Mouse (Mus musculus) MEL (cell line): ENCODE data around the gene Shisa8. TPM values are rescaled to one million over a fixed set of nuclear protein-coding genes. Genes with fewer than 3 reads are reported as not detected.

Source experiments
- DNase-seq: peaks from one replicate; pipeline ENCODE4 v3.0.0; 2011; ENCODE audit warnings: low read depth, low spot score
- H3K27ac ChIP-seq: 2 replicates; pipeline ENCODE4 v1.5.1; 2012; ENCODE audit warnings: low read depth, mild to moderate bottlenecking, control low read depth, low read length, moderate library complexity; ENCODE audit not compliant: control insufficient read depth
- H3K27me3 ChIP-seq, 2 experiments: fragments of 150-350 bp in 1 of 2; sonication (generic) in 1 of 2; 2 replicates each; pipeline ENCODE4 v1.6.1; 2012; ENCODE audit warnings: low read length in 2 of 2, mild to moderate bottlenecking in 2 of 2, improper control_type of control experiment in 1 of 2, moderate library complexity in 1 of 2; ENCODE audit not compliant: insufficient read depth in 2 of 2, control insufficient read depth in 1 of 2
- H3K36me3 ChIP-seq, 2 experiments: 2 replicates each; pipeline ENCODE4 v1.6.1; 2012 to 2014; ENCODE audit warnings: low read length in 2 of 2, improper control_type of control experiment in 1 of 2, inconsistent platforms in 1 of 2, mild to moderate bottlenecking in 1 of 2; ENCODE audit not compliant: insufficient read depth in 2 of 2, control insufficient read depth in 1 of 2
- H3K4me1 ChIP-seq, 2 experiments: fragments of 150-350 bp in 1 of 2; sonication (generic) in 1 of 2; 2 replicates each; pipeline ENCODE4 v1.6.1; 2012; ENCODE audit warnings: low read length in 2 of 2, improper control_type of control experiment in 1 of 2, mild to moderate bottlenecking in 1 of 2; ENCODE audit not compliant: insufficient read depth in 2 of 2, control insufficient read depth in 1 of 2
- H3K4me3 ChIP-seq, 2 experiments: fragments of 150-350 bp in 1 of 2; sonication (generic) in 1 of 2; 2 replicates each; pipeline ENCODE4 v1.5.1; 2012; ENCODE audit warnings: low read depth in 2 of 2, low read length in 2 of 2, mild to moderate bottlenecking in 2 of 2, moderate library complexity in 2 of 2, control low read depth in 1 of 2, improper control_type of control experiment in 1 of 2; ENCODE audit not compliant: control insufficient read depth in 1 of 2, insufficient read depth in 1 of 2
- H3K79me2 ChIP-seq: 2 replicates; pipeline ENCODE4 v1.6.1; 2012; ENCODE audit warnings: mild to moderate bottlenecking, low read length, moderate library complexity; ENCODE audit not compliant: control insufficient read depth, poor library complexity, insufficient read depth
- H3K9ac ChIP-seq: 2 replicates; pipeline ENCODE4 v1.6.1; 2012; ENCODE audit warnings: low read depth, mild to moderate bottlenecking, control low read depth, low read length, moderate library complexity; ENCODE audit not compliant: control insufficient read depth, poor library complexity, severe bottlenecking
- H3K9me3 ChIP-seq: fragments of 150-350 bp; sonication (generic); replicated peaks from 2 replicates; pipeline ENCODE4 v1.6.1; 2012; ENCODE audit warnings: mild to moderate bottlenecking, low read length, improper control_type of control experiment, moderate library complexity; ENCODE audit not compliant: insufficient read depth
- BHLHE40 ChIP-seq: IDR thresholded peaks from 2 replicates; pipeline ENCODE4 v1.6.1; 2012; ENCODE audit warnings: low read depth, mild to moderate bottlenecking, inconsistent platforms, low read length, improper control_type of control experiment, borderline replicate concordance
- CHD1 ChIP-seq: IDR thresholded peaks from 2 replicates; pipeline ENCODE4 v1.6.1; 2012; ENCODE audit warnings: low read depth, mild to moderate bottlenecking, inconsistent platforms, low read length, improper control_type of control experiment
- CHD2 ChIP-seq: IDR thresholded peaks from 2 replicates; pipeline ENCODE4 v1.6.1; 2011; ENCODE audit warnings: low read length, improper control_type of control experiment
- CTCF ChIP-seq, 3 experiments: IDR thresholded peaks in 2 of 3; conservative IDR thresholded peaks in 1 of 3; 2 replicates each; pipeline ENCODE4 v1.5.1; 2011 to 2012; ENCODE audit warnings: low read length in 3 of 3, low read depth in 2 of 3, mild to moderate bottlenecking in 2 of 3, improper control_type of control experiment in 1 of 3, inconsistent platforms in 1 of 3, mixed read lengths in 1 of 3, moderate library complexity in 1 of 3; ENCODE audit not compliant: control insufficient read depth in 1 of 3, insufficient read depth in 1 of 3, poor library complexity in 1 of 3, severe bottlenecking in 1 of 3
- E2F4 ChIP-seq: IDR thresholded peaks from 2 replicates; pipeline ENCODE4 v1.6.1; 2011; ENCODE audit warnings: low read depth, low read length, improper control_type of control experiment, borderline replicate concordance
- ELF1 ChIP-seq: IDR thresholded peaks from 2 replicates; pipeline ENCODE4 v1.6.1; 2014; ENCODE audit warnings: low read depth, mild to moderate bottlenecking, inconsistent platforms, low read length, improper control_type of control experiment, moderate library complexity
- EP300 ChIP-seq, 2 experiments: IDR thresholded peaks; 2 replicates each; pipeline ENCODE4 v1.6.1; 2011; ENCODE audit warnings: improper control_type of control experiment in 2 of 2, low read length in 2 of 2, low read depth in 1 of 2, mild to moderate bottlenecking in 1 of 2
- ETS1 ChIP-seq: IDR thresholded peaks from 2 replicates; pipeline ENCODE4 v1.6.1; 2012; ENCODE audit warnings: low read depth, mild to moderate bottlenecking, inconsistent platforms, low read length, improper control_type of control experiment, moderate library complexity
- GABPA ChIP-seq: IDR thresholded peaks from 2 replicates; pipeline ENCODE4 v1.6.1; 2012; ENCODE audit warnings: low read depth, mild to moderate bottlenecking, inconsistent platforms, low read length, improper control_type of control experiment, moderate library complexity
- GATA1 ChIP-seq: IDR thresholded peaks from 2 replicates; pipeline ENCODE4 v1.6.1; 2011; ENCODE audit warnings: low read depth, low read length, improper control_type of control experiment
- HCFC1 ChIP-seq: IDR thresholded peaks from 2 replicates; pipeline ENCODE4 v1.6.1; 2012; ENCODE audit warnings: low read depth, mild to moderate bottlenecking, inconsistent platforms, low read length, improper control_type of control experiment, moderate library complexity
- JUND ChIP-seq: IDR thresholded peaks from 2 replicates; pipeline ENCODE4 v1.6.1; 2011; ENCODE audit warnings: low read depth, mild to moderate bottlenecking, improper control_type of control experiment, low read length
- KAT2A ChIP-seq: conservative IDR thresholded peaks from 2 replicates; pipeline ENCODE4 v1.6.1; 2012; ENCODE audit warnings: low read depth, low read length, improper control_type of control experiment, inconsistent platforms
- MAFK ChIP-seq: IDR thresholded peaks from 2 replicates; pipeline ENCODE4 v1.6.1; 2011; ENCODE audit warnings: low read depth, mild to moderate bottlenecking, low read length, improper control_type of control experiment, borderline replicate concordance
- MAX ChIP-seq: IDR thresholded peaks from 2 replicates; pipeline ENCODE4 v1.6.1; 2011; ENCODE audit warnings: low read length, improper control_type of control experiment
- MAZ ChIP-seq: IDR thresholded peaks from 2 replicates; pipeline ENCODE4 v1.6.1; 2012; ENCODE audit warnings: low read depth, mild to moderate bottlenecking, inconsistent platforms, low read length, improper control_type of control experiment
- MEF2A ChIP-seq: IDR thresholded peaks from 2 replicates; pipeline ENCODE4 v1.6.1; 2014; ENCODE audit warnings: low read depth, mild to moderate bottlenecking, inconsistent platforms, low read length, improper control_type of control experiment; ENCODE audit not compliant: poor library complexity, insufficient replicate concordance, severe bottlenecking; ENCODE audit errors: extremely low read depth
- MXI1 ChIP-seq: IDR thresholded peaks from 2 replicates; pipeline ENCODE4 v1.6.1; 2011; ENCODE audit warnings: mild to moderate bottlenecking, low read depth, low read length, improper control_type of control experiment
- MYB ChIP-seq: IDR thresholded peaks from 2 replicates; pipeline ENCODE4 v1.6.1; 2011; ENCODE audit warnings: mild to moderate bottlenecking, low read depth, low read length, improper control_type of control experiment
- MYC ChIP-seq: IDR thresholded peaks from 2 replicates; pipeline ENCODE4 v1.6.1; 2011; ENCODE audit warnings: low read depth, mild to moderate bottlenecking, low read length, improper control_type of control experiment, moderate library complexity
- NELFE ChIP-seq: IDR thresholded peaks from 2 replicates; pipeline ENCODE4 v1.6.1; 2011; ENCODE audit warnings: low read depth, low read length, improper control_type of control experiment
- NRF1 ChIP-seq: IDR thresholded peaks from 2 replicates; pipeline ENCODE4 v1.6.1; 2014; ENCODE audit warnings: low read depth, mild to moderate bottlenecking, inconsistent platforms, low read length, improper control_type of control experiment, moderate library complexity; ENCODE audit not compliant: poor library complexity, insufficient read depth, severe bottlenecking
- POLR2A ChIP-seq, 2 experiments: IDR thresholded peaks; 2 replicates each; pipeline ENCODE4 v1.6.1; 2011 to 2012; ENCODE audit warnings: low read length in 2 of 2, mild to moderate bottlenecking in 2 of 2, control low read depth in 1 of 2, improper control_type of control experiment in 1 of 2, low read depth in 1 of 2, moderate library complexity in 1 of 2; ENCODE audit not compliant: control insufficient read depth in 1 of 2, insufficient read depth in 1 of 2, poor library complexity in 1 of 2
- POLR2AphosphoS5 ChIP-seq: IDR thresholded peaks from 2 replicates; pipeline ENCODE4 v1.6.1; 2012; ENCODE audit warnings: low read depth, borderline replicate concordance, mild to moderate bottlenecking, inconsistent platforms, low read length, moderate library complexity, mixed read lengths
- RAD21 ChIP-seq: IDR thresholded peaks from 2 replicates; pipeline ENCODE4 v1.6.1; 2011; ENCODE audit warnings: mild to moderate bottlenecking, low read depth, low read length, improper control_type of control experiment
- RCOR1 ChIP-seq: IDR thresholded peaks from 2 replicates; pipeline ENCODE4 v1.6.1; 2012; ENCODE audit warnings: low read depth, mild to moderate bottlenecking, inconsistent platforms, low read length, improper control_type of control experiment
- SMC3 ChIP-seq: IDR thresholded peaks from 2 replicates; pipeline ENCODE4 v1.6.1; 2011; ENCODE audit warnings: low read depth, low read length, improper control_type of control experiment
- TAL1 ChIP-seq: IDR thresholded peaks from 2 replicates; pipeline ENCODE4 v1.6.1; 2012; ENCODE audit warnings: mild to moderate bottlenecking, inconsistent platforms, low read length, moderate library complexity, mixed read lengths
- TBP ChIP-seq: IDR thresholded peaks from 2 replicates; pipeline ENCODE4 v1.8.0; 2011; ENCODE audit warnings: low read depth, low read length, improper control_type of control experiment
- TCF12 ChIP-seq: IDR thresholded peaks from 2 replicates; pipeline ENCODE4 v1.6.1; 2014; ENCODE audit warnings: low read depth, mild to moderate bottlenecking, inconsistent platforms, low read length, improper control_type of control experiment, moderate library complexity
- UBTF ChIP-seq: IDR thresholded peaks from 2 replicates; pipeline ENCODE4 v1.6.1; 2012; ENCODE audit warnings: low read depth, mild to moderate bottlenecking, inconsistent platforms, low read length, improper control_type of control experiment, moderate library complexity, borderline replicate concordance; ENCODE audit not compliant: insufficient read depth
- USF1 ChIP-seq: IDR thresholded peaks from 2 replicates; pipeline ENCODE4 v1.6.1; 2014; ENCODE audit warnings: low read depth, mild to moderate bottlenecking, inconsistent platforms, low read length, improper control_type of control experiment, moderate library complexity
- USF2 ChIP-seq, 2 experiments: IDR thresholded peaks; 2 replicates each; pipeline ENCODE4 v1.6.1; 2011 to 2012; ENCODE audit warnings: improper control_type of control experiment in 2 of 2, low read length in 2 of 2, borderline replicate concordance in 1 of 2, inconsistent platforms in 1 of 2, low read depth in 1 of 2, mild to moderate bottlenecking in 1 of 2; ENCODE audit not compliant: insufficient read depth in 1 of 2
- ZKSCAN1 ChIP-seq: IDR thresholded peaks from 2 replicates; pipeline ENCODE4 v1.6.1; 2012; ENCODE audit warnings: low read depth, mild to moderate bottlenecking, inconsistent platforms, low read length, improper control_type of control experiment, moderate library complexity
- ZMIZ1 ChIP-seq: IDR thresholded peaks from 2 replicates; pipeline ENCODE4 v1.6.1; 2012; ENCODE audit warnings: low read depth, mild to moderate bottlenecking, inconsistent platforms, low read length, improper control_type of control experiment, moderate library complexity
- polyA plus RNA-seq, 2 experiments: library from polyadenylated mRNA; stranded (reverse) in 1 of 2; unstranded in 1 of 2; fragments of >175 nt in 1 of 2; fragments of >200 nt in 1 of 2; gene quantifications; 2 replicates each; pipeline versions ENCODE4 v1.2.1 to v1.2.4; 2012; ENCODE audit warnings: low replicate concordance in 2 of 2, low read depth in 1 of 2; ENCODE audit not compliant: insufficient read length in 2 of 2, insufficient read depth in 1 of 2, missing spikeins in 1 of 2
- total RNA-seq: library from RNA; depleted of rRNA; stranded (reverse); fragments of 300-350 nt; gene quantifications from 2 replicates; pipeline ENCODE4 v1.2.3, GENCODE M21; 2012

The Shisa8 gene
- total and polyA plus RNA-seq, 3 experiments, result 0.10 TPM; not detected in 2

DNA sequence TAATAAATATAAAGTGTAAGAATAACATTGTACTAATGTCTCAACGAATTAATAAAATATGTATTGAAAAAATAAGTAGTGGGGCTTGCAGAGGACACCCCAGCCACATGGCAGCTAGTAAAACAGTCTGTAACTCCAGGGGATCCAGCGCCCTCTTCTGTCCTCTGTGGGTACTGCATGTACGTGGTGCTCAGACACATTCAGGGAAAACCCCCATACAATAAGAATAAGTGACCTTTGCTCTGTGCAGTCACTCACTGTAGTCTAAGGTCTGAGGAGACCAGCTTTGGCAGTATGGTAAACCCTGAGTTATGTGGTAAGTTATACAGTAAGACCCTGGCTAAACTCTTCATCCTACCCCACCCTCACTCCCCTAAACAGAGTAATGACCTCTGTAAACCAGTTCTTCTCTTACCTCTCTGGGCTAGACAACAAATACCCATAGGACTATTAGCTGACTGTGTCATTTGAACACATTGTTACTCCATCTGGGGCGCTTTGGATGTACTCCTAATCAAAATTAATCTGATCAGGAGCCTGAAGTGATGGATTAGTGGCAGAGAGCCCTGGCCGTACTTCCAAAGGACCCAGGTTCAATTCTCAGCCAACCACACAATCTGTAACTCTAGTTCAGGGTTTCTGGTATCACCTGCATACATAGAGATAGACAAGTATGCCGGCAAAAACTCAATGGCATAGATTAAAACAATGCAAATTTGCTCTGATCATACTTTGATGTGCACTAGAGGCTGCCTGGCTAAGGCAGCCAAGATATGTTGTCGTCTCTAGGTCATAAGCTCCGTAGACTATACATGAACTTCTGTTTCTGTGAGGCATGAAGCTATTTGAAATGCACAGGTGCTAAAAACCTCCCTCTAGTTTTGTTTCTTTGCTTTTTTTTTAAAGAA is 47.0 kb downstream of the Shisa8 start:
- DNase-seq, result peak; percentile 82
- Histone ChIP-seq H3K27ac (no peak overlapping the region), H3K79me2 (peaks cover 19% of the 10 kb centered on the region), H3K9me3 (no peaks in the 10 kb centered on the region), H3K9ac (no peak overlapping the region), H3K4me1 (peaks cover 9 to 18% of the 10 kb centered on the region in 2 experiments), H3K36me3 (peaks cover 1 to 14% of the 10 kb centered on the region in 2 experiments), H3K27me3 (no peaks in the 10 kb centered on the region), H3K4me3 (no peak overlapping the region)
- 0 out of 2 replicates have a peak, but pooled peaks have one; percentile 6 for TF ChIP-seq BHLHE40
- no peak for TF ChIP-seq MAZ
- no peak for TF ChIP-seq ETS1
- TF ChIP-seq MEF2A, result no peak
- TF ChIP-seq MAX, result peak; percentile 48; the same call in 1 of the 2 replicates
- TF ChIP-seq GATA1, result no peak
- no peak for TF ChIP-seq TBP
- TF ChIP-seq GABPA, result no peak
- TF ChIP-seq SMC3, result peak; percentile 75
- TF ChIP-seq ELF1, result no peak
- no peak for TF ChIP-seq ZKSCAN1
- no peak for TF ChIP-seq NELFE
- TF ChIP-seq KAT2A, result no peak
- TF ChIP-seq MAFK, result no peak
- TF ChIP-seq E2F4, result no peak
- no peak for TF ChIP-seq CHD2
- TF ChIP-seq HCFC1, result no peak
- TF ChIP-seq USF1, result no peak
- no peak for TF ChIP-seq TCF12
- no peak for TF ChIP-seq TAL1
- TF ChIP-seq MYB, result no peak
- TF ChIP-seq USF2 (IDR thresholded peaks at IDR 0.05; ENCODE audit: borderline replicate concordance in 1 of 2, insufficient read depth in 1 of 2, low read depth in 1 of 2, low read length in 2 of 2), result no peak
- TF ChIP-seq CTCF (IDR thresholded peaks at IDR 0.05 in 2 of 3, conservative IDR thresholded peaks at IDR 0.05 in 1 of 3; ENCODE audit: control insufficient read depth in 1 of 3, insufficient read depth in 1 of 3, low read depth in 2 of 3, low read length in 3 of 3, poor library complexity in 1 of 3, severe bottlenecking in 1 of 3), result peak; percentile 80 to 97 (median 82)
- no peak for TF ChIP-seq CHD1
- peak; percentile 96 for TF ChIP-seq MYC
- no peak for TF ChIP-seq NRF1
- peak; percentile 65 for TF ChIP-seq RAD21
- TF ChIP-seq MXI1, result peak; percentile 74
- no peak for TF ChIP-seq POLR2AphosphoS5
- no peak for TF ChIP-seq ZMIZ1
- TF ChIP-seq JUND, result no peak
- no peak for TF ChIP-seq UBTF
- no peak for TF ChIP-seq POLR2A (IDR thresholded peaks at IDR 0.05; ENCODE audit: control insufficient read depth in 1 of 2, insufficient read depth in 1 of 2, low read depth in 1 of 2, low read length in 2 of 2, poor library complexity in 1 of 2)
- TF ChIP-seq RCOR1, result no peak
- TF ChIP-seq EP300 (IDR thresholded peaks at IDR 0.05; ENCODE audit: low read depth in 1 of 2, low read length in 2 of 2), result no peak
